Mouse (Mus musculus) olfactory bulb, adult 2 months (tissue): ENCODE data around the gene C1qtnf1.

Experiments used
- CTCF ChIP-seq: fragments of 200-500 bp; IDR thresholded peaks from 2 replicates; pipeline ENCODE4 v1.5.1; 2012; ENCODE audit warnings: low read depth, mild to moderate bottlenecking, low read length, moderate library complexity; ENCODE audit not compliant: insufficient read depth
- POLR2A ChIP-seq: fragments of 200-500 bp; IDR thresholded peaks from 2 replicates; pipeline ENCODE4 v1.6.1; 2012; ENCODE audit warnings: mild to moderate bottlenecking, low read depth, low read length, moderate library complexity; ENCODE audit not compliant: insufficient read depth

GRCm38 (mm10) chr11:118491230-118491629 is 63.2 kb downstream of the C1qtnf1 start:
- TF ChIP-seq CTCF (no peak), POLR2A (no peak)
